Mouse (Mus musculus) adipocyte (in vitro differentiated cells): ENCODE results near the gene Pygo1.

Experiments
- DNase-seq: peaks from one replicate; pipeline ENCODE4 v3.0.0-alpha.2; 2016; ENCODE audit warnings: low spot score

Gene Pygo1

DNA sequence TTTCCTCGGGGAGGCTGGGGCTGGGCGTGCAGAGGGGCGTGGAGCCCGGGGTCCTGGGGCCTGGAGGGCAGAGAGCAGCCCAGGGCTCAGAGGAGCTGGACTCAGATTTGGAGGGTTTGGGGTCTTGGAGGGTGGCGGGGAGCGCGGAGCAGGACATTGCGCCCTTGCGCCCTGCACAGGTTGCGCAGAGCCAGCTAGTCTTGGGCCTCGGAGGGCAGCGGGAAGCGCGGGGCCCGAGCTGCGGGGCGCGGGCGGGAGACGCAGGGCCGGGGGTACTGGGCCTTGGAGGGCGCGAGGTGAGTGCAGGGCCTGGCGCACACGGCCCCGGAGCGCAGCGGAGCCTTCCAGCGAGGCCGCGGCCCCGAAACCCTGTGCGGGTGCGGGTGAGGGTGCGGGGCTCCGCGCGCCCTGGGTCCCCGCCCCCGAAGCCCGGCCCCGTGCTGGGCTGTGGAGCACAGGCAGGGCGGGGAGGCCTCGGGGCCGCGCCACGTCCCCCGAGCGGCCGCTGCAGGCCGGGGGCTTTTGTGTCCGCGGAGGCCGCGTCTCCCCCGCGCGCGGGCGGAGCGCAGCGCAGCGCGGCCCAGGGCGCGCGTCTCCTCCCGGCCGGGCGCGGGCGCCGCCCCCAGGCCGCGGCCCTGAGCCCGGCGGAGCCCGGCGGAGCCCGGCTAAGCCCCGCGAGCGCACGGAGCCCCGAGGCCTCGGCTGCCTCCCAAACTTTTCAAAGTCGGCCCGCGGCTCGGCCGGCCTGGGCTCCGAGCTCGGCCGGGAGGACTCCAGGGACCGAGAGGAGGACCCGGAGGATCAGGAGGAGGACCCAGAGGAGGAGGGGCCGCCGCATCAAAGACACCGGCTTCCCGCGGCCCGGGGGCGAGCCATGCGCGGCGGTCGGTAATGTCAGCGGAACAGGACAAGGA, at the start of gene Pygo1:
Gene Pygo1 (plus strand): TSS at position 625 of the 914 bp plus-strand sequence.
- DNase-seq, result no peak

DNA sequence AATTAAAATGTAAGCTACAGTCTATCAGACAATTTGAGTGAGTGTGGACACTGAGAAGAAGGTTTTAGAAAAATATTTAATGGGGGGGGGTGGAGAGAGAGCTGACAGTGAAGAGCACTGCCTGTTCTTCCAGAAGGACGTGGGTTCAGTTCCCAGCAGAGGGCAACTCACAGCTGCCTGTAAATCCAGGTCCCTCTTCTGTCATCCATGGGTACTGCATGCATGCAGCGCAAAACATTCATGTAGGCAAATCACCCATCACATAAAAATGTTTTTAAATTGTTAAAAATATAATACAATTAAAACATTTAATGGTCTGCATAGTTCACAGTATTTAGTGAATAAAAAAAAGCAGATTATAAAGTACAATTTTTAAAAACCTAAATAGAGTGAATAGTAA, 49.6 kb upstream of the Pygo1 start:
- no peak for DNase-seq

DNA sequence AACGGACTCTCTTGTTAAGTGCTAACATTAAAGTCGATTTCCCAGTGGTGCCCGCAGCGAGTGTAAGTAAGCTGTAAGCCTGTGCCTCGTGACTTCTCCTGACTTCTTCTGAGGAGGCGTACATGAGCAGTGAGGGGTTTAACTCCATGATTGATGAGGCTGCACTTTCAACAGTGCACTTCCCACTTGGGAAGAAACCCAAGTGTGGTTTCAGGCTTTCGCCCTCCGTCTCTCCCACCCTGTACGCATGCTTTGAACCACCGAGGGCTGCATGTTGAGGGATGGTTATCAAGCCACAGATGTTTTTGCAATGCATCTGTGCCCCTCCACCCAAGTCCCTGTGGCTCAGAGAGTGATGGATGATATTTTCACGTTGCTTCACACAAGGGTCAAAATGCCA, 47.5 kb upstream of the Pygo1 start:
- DNase-seq, result no peak

DNA sequence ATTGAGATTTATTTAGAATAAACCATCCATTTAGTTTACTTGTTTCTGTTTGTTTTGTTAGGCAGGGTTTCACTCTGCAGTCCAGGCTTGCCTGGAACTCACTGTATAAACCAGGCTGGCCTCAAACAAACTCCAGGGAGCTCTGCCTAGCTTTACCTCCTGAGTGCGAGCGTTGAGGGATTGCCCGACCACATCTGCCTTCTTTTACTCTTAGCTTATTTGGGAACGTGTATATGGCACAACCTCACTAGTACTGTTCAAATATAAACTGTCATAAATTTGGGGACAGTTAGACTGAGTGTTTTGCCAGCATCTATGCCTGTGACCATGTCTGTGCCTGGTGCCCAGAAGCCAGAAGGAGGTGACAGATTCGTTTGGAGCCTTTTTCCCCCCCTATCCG, 46.8 kb upstream of the Pygo1 start:
- DNase-seq, result no peak

DNA sequence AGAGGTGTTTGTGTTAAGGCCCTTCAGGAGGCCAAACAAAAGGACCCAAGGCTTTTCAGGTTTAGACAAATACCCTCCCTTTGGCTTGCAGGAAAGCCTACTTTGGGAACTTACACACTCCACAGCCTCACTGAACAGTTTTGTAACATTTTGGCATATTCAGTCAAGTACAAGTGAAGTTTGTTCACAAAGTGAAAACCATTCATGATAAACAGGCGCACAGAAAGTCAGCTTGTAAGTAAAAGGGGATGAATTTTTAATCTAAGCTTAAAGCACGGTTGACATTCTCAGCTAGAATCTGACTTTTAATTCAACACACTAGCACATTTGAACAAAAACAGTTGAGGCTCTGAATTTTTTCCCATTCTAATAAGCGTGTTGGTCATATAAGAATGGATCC, 45.8 kb upstream of the Pygo1 start:
- DNase-seq, result no peak

DNA sequence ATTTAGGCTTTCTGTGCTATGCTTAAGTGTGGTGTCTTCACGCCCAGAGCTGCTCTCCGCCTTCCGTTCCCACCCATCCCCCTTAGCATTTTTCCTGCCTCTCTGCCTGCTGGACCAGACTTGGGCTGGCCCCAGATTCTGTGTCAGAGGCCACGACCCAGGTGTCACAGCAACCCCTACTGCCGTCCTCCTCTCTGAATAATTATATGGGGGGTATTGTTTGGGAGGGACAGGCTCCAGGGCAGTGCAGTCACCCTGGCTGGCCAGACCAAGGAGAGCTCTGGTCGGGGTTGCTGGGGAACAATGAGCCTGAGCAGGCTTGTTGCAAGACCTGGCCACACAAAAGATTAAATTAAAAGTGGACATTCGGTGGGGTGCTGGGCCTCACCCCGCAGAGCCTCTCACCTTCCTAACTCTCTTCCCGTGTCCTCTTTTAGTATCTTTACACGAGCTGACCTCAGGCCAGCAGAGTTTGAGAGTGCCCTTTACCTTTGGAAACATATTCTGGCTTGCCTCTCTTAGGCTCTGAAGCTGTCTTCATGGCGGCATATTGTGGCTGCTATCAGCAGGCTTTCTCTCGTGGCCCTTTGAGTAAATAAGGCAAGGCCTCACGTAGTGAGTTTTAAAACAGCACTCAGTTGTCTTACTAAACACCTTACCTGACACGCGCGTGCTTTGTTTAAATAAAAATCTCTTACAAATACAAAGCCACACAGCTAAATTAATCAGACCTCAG, 45.1 kb upstream of the Pygo1 start:
- DNase-seq, result peak; percentile 29

DNA sequence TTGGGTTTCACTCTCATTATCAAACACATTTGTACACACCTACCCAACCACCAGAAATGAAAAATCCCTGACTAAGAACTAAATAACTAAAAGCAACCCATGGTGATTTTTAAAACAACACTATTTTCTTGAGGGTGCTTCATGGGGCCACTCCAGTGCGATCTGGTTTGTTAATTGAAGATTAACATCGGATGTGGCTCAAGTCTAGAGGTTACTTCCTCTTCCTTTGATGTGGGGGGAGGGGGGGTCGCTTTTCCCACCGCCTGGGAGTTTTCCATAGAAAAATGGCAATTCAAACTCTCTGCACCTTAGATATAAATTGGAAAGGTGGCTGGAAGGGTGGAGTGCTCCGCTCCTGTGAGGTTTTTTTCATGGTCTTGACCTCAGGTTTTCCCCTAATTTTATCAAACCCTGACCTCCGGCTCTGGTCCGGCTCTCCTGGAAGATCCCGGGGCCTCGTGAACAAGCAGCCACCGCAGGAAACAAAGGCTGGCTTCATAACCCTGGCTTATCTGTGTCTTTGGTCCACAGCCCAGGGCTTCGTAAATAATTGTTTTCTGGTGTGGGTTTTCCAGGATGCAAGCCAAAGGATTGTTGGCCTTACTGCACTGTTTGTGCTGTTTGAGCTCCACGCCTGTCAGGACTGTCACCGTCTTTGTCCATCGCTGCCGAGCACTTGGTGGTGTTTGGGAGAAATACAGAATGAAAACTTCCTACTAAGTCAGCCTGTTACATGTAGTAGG, 44.2 kb upstream of the Pygo1 start:
- DNase-seq, result peak; percentile 69

DNA sequence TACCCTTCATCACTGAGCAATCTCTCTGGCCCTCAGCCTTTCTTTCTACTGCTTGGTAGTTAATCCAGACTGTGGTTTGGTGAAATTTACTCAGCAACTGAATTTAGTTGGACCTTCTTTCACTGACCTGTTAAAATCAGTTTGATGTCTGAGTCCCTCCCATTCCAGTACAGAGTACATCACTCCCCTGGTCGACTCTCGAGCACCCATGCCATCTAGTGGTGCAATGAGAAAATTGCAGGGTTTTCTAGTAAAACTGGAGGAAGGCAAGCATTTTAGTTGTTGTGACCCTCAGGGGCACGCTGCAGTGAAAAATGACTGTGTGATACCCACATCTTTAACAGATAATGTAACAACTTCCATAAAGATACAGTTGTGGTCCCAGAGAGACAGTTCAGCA, 41.5 kb upstream of the Pygo1 start:
- peak; percentile 68 for DNase-seq

DNA sequence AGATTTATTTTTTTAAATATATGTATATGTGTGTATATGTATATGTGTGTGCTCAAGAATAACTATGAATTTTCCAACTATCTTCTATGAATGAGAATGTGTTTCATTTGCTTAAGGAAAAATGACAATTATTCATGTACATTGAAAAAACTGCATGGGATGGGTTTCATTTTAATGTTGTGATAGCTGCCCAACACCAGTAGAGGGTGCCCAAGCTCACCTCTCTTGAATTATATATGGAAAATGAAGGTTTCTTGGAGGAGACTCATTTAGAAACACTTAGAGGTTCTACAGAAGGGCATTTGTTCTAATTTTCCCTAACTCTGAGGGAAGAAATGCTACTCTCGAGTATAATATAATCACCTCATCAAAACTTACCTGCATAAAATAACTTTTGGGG, 35.7 kb upstream of the Pygo1 start:
- peak; percentile 37 for DNase-seq

DNA sequence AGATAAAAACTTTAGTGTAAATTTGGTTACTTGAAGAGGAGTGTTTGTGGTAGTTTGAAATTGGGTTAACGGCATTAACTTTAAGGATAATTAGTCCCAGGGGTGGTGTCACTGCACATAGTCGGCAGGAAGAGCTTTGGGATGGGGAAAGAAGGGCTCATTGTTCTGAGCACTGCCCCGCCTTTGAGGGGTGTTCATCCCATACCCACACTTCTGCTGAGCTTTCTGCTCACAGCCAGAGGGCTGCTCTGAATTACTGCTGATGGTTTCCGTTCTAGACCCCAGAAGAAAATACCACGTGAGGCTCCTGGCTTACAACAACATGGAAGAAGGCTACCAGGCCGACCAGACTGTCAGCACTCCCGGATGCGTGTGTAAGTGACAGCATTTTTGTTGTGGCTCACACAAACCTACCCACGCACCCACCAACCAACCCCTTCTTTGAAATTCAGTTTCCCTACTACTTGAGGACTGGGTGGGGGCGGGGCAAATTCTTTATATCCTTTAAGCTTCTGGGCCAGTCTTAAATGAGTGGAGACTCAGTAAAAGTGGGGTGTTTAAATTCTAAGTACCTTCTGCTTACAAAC, 34.9 kb upstream of the Pygo1 start:
- no peak for DNase-seq

DNA sequence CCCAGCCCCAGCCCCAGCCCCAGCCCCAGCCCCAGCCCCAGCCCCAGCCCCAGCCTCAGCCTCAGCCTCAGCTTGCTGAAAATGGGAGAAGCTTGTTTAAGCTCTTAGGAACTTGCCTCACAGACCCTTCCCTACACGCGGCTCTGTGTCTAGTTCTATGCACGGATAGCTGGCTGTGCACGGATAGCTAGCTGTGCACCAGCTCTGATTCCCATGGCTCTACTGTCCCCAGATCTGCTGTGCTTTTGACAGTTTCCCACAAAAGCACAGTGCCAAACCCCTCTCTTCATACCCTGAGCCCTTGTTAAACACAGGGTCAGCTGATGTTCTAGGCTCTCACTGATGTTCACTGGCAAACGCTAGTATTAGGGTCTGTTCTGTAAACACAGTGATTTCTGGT, 32.7 kb upstream of the Pygo1 start:
- DNase-seq, result no peak

DNA sequence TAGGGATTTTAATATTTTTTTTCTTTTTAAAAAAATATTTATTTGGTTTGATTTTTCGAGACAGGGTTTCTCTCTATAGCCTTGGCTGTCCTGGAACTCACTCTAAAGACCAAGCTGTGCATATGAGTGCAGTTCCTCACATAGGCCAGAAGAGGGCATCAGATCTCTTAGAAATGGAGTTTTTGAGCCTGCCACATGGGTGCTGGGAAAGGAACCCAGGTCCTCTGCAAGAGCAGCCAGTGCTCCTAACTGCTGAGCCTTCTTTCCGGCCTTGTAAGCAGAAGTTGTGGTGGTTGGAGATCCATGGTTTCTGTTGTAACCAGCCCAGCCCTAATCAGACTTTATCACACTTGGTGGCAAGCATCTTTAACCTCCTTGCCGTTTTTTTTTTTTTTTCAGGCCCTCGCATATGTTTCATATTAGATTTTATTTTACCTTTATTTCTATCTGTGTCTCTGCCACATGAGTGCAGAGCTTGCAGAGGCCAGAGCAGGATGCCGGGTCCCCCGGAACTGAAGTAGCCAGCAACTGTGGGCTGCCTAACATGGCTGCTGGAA, 30.6 kb upstream of the Pygo1 start:
- DNase-seq, result no peak

DNA sequence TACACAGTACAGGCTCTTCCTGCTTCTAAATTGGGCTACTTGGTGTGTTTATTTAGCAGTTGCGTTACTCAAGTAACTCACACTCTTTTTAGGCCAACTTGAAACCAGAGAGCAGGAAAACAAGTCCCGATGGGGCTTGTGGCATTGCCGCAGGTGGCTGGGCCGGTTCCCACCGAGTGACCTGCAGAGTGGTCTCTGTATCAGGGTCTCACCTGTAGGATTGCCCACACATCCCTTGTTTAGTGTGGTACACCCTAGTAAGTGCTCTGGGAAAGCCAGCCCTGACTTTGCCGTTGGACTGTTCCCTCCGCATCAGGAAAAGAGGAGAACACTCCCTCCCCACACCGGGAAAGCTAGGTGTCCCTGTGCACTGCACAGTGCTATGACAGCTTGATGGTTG, 23.4 kb upstream of the Pygo1 start:
- no peak for DNase-seq

DNA sequence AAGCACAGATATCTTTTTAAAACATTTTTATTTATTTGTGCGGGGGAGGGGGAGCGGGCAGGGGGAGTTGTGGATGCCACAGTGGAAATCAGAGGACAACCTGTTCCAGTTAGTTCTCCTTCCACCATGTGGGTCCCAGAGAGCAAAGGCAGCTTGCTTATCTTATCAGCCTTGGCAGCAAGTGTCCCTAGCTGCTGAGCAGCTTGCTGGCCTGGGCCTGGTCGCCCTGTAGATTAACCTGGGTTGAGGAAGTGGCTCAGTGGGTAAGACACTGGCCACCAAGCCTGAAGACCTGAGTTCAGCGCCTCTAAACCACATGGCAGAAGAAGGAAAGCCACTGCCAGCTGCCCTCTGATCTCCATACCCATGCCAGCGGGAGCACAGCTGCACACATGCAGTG, 22.8 kb upstream of the Pygo1 start:
- peak; percentile 22 for DNase-seq

DNA sequence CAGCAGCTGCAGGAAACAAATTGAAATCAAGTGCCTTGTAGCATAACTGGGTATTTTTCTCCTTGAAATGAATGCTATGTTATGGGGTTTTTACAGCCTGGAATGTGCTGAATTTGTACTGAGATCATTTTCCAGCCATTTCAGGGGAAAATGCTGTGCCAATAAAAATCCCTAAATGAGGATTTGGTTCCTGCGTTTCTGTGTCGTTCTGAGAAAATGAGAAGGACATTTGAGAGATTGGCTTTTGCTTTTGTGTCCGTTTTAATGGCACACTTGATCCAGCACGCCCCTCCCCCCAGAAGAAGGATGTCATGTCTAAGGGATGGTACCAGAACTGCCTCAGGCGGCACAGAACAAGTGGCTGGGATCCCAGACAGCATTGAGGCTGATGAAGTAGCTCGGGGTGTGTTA, 18.7 kb upstream of the Pygo1 start:
- DNase-seq, result no peak

DNA sequence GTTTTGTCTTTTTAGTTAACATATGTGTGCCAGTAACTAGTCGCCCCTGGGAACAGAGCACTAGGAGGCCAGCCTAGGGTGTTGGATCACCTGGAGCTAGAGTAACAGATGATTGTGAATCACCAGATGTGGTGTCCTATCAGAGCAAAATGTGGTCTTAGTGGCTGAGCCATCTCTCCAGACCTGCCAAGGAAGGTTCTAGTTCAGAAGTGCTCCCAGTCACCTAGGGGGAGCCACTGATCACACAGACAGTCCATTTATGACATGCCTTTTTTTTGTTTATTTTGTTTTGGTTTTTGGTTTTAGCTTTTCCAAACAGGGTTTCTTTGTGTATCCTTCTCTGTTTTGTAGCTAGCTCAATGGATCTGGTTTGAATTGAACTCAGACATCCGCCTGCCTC, 14.1 kb upstream of the Pygo1 start:
- DNase-seq, result no peak

DNA sequence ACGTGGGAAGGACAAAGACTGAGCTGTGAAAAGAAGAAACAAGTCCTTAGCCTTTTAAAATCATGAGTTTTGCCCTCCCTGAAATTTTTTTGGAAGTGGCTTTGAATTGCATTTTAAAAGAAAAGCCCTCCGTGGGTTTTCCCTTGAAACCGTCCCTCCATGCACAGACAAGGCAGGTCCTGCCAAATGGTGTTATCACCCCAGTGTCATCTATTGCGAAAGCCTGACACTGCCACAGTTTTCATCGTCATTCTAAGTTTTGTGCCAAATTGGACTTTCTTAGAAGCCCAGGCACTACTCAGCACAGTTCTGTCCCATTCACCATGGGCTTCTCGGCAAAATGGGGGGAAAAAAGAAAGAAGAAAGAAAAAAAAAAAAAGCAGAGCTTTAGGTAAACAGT, 11.9 kb upstream of the Pygo1 start:
- DNase-seq, result peak; percentile 47

DNA sequence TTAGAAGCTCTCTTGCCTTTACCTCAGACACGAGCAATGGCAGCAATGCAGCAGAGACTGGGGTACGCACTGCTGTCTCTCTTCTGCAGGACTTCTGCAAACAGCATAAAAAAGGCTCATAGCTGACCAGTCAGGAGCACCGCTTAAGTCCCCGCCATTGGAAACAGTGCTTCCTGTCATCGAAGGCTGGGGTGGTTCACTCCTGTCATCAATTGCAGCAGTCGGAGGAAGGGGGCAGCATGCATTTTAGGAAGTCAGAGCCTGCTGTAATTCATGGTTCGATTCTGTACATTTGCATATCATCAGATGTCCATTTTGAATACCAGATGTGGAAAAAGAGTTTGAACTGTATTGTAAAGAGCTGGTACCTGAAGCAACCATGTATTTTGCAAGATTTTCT, 9.7 kb upstream of the Pygo1 start:
- DNase-seq, result no peak

DNA sequence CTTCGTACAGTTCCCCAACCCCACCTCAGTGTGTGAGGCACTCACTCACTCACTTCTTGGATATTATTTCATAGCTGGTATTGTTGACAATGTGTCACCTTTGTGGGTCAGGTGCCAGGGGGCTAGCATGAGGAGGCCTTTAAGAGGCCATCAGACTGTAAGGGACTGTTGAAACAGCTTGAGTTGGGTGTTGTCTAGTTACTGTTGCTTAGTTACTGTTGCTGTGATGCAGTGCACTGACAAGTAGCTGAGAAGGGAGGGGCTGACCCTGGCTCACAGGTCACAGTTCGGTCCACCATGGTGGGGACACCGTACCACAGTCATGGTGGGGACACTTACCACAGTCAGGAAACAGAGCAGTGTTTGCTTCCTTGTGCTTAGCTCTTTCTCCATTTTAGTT, 2.4 kb upstream of the Pygo1 start:
- DNase-seq, result no peak

DNA sequence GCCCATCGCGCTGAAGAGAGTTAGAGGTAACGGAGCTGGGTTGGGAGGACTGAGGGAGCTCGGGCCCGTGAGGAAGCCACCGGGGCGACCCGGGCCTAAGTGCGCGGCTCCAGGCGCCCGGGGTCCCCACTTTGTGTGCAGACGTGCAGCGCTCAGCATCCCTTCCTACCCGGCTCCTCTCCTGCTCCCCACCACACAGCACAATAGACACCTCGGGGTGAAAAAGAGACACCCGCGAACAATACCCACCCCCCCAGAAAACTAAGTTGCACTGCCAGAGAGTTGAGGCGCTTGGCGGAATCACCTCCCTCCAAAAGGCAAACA, 452 bp downstream of the Pygo1 start:
- DNase-seq, result no peak

DNA sequence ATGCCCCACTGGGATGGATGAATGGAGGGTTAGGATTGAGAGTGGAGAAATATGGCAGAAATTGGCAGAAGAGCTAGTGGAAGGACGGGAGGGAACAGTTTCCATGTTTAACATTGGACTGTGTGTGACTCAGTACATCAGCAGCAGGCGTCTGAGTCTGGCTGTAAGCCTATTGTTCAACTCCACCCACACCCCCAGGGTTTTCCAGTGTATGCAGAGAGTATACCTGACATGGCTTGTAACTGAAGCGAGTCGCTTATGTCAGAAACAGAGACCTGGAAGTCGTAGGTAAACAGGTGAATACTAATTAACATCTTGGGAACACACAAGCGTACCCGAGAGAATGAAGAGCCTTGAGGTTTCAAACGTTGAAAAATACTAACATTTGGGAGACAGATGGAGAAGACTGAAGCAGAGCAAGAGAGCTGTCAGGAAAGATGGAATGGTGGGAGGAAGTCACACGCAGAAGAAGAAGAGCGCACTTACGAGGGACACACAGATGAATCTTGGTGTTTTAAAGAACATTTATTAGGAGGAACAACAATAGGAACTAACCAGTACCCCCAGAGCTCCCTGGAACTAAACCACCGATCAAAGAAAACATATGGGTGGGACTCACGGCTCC, 5.8 kb downstream of the Pygo1 start:
- DNase-seq, result no peak

DNA sequence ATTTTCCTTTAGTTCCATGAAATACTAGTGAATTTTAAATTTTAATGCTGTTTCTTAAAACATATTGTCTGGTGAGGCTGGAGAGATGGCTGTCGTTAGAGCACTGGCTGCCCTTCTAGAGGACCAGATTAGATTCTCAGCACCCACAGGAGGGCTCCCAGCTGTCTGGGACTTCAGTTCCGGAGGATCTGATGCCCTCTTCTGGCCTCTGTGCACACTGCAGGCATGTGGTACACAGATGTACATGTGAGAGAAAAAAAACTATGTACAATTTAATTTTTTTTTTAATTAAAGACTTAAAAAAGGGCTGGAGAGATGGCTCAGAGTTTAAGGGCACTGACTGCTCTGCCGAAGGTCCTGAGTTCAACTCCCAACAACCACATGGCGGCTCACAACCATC, 9.9 kb downstream of the Pygo1 start:
- no peak for DNase-seq
